Mouse (Mus musculus) frontal cortex, postnatal 10 days (tissue): ENCODE results near the gene Sp2.

Experiments
- DNase-seq, 2 experiments: peaks; one replicate each; pipeline ENCODE4 v3.0.0; 2022; ENCODE audit warnings: low spot score in 2 of 2, mixed read lengths in 1 of 2

Sp2 gene

DNA sequence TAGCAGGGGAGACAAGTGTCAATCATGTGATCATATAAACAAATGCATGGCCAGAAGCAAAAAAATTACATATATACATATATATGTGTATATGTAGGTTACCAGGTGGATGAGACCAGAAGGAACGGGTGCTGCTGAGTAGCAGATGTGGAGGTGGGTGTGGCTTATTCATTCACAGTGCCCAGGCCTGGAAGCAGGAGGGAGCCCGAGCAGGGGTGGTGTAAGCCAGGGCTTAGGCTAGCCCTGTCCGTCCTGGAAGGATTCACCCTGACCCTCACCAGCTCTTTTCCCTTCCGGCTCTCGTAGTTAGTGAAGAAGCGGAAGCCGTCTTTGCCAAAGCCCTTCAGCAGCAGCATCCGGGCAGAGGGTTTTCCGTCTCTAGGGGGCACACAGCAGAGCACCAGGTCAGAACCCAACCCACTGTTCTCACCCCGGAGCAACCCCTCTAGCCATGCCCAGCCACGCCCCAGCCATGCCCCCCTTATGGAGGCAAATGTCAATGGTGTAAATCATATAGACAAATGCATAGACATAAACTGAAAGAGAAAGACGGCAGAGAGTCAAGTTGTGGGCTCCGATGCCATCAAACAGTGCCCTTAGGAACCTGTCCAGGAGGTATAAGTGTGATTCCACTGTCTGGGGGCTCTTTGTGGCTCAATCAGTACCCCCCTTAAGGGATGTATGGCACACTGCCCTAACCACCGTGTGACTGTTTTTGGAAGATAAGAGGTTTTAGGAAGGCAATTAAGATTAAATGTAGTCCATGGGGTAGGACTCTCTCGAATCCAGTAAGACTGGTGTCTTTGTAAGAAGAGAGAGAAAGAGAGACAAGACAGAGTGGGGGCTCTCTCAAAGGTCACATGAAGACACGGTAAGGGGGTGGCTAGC lies 41.9 kb downstream of the Sp2 start:
- no peak for DNase-seq

DNA sequence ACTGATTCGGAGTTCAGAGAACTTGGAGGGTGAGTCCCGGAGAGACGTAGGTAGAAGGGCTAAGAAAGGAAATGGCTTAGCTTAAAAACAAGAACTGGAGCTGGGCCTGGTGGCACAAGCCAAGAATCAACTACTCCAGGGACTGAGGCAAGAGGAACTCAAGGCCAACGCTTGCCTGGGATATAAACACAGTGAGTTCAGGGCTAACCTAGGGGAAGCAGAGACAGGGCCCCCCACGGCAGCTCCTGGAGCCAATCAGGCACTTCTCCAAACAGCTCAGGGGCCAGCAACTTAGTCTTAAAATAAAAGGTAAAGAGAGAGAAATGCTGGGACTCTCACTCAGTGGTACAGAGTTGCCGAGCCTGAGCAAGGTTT lies 44.3 kb downstream of the Sp2 start:
- no peak for DNase-seq

DNA sequence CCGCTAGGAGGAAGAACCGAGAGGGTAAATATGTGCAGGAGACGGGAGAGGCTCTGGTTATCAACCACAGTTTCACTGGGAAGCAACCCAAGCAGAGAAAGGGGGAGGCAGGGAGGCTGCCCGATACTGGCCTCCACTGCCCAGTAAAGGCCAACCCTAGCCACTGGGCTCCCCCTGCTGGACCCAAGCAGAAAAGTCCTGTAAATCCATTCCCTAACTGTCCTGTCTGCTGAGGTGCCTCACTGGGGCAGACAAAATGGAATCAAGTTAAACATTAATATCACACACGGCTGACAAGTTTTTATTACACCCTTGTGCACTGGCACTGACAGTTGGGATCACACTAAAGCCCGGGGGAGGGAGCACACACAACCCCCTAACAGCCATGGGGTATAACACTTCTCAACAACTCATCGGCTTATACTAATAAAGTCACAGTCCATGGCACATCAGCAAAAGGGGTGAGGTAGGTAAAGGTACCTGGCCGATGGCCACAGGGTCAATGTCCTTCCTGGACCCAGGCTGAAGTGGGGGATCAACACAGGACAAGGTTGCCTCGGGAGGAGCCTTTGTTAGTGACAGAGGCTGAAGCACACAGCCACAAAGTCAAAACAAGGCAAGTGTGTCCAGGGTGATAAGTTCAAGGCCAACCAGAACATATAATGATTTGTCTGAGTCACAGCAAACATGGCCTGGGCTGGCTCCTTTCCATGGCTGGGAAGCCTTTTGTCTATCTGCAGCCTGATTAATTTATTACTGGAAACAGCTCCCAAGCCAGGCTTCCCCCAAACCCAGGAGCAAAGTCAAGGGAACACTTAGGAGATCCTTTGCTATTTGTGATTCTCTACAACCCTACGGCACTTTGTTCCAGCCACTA lies 45.0 kb downstream of the Sp2 start:
- DNase-seq = no peak

DNA sequence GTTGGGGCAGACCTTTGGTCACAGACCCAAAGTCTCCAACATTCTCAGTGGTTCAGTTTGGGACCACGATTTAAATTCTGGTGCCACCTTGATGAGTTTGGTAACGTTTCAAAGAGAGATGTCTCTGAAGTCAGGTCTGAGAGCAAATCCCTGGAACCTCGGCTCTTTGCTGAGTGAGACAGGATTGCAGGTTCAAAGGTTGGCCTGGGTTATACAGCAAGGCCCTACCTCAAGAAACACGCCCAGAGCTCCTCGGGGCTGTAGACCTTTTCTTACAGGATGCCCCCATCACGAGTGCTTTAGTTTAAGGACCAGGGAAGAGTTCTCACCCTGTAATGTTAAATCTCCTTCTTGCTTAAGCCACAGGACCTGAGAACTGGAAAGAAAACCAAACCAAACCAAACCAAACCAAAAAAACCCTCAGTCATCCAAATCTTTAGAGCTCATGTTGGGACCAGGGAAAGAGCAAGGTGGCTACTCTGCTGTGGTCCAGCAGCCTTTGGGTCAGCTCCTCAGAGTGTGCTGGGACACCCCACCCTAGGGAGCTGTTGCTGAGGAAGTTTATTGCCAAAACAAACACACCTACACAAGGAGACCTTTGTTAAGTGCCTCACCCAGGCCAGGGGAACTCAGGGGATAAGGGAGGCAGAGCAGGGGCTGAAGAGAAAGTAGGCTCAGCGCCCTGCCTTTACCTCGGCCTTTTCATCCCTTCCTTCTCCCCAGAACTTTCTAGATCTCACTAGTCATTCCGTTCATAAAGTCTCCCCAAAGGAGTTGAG lies 46.7 kb downstream of the Sp2 start:
- no peak for DNase-seq

DNA sequence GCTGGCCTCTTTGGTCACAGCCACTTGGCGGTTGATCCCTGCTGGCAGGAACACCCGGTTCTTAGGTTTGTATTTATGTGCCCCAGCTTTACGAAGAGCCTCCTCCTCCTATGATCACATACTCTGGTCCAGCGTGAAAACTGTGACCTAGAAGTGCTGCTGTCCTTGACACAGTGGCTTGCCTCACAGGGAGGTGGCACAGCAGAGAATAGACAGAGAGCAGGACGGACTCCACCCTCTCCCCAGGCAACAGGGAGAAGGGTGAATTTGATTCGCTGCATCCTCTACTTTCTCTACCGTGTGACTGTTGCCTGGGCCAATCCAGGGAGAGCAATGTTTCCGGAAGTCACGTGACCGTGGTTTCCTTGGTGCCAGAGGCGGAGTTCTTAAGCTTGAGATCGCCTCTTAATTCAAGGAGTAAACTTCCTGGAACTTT lies 47.8 kb downstream of the Sp2 start:
- DNase-seq = peak; percentile 34 to 53

DNA sequence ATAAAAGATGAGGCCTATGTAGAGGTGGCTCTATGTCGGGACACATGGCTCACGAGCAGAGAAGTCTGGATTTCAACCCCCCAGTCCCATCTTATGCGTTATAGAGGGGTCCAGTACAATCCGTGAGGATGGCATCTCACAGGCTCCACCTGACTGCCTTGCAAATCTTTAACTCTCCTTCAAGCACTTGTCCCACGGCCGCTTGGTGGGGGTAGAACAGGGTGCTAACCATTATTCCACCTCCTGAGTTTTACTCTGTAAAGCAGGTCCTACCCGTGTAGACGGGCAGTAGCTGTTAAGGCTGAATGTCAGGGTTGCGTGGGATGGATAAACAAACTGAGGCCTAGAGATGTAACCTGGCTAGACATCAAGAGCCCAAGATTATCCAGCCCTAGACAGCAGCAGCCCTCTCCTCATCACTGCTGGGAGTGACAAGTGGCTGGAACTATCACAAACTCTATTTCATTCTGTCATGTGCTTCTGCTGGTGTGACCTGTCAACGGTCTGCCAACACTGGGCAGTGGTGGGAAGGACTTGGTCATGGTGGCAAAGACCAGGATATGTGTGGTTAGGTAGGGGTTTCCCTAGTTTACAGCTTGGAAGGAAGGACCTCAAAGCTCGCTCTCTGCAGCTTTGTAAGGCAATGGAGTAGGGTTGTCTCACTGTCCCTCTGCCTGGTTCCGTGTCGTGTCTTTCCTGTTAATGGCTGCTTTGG lies 49.0 kb downstream of the Sp2 start:
- DNase-seq = no peak

DNA sequence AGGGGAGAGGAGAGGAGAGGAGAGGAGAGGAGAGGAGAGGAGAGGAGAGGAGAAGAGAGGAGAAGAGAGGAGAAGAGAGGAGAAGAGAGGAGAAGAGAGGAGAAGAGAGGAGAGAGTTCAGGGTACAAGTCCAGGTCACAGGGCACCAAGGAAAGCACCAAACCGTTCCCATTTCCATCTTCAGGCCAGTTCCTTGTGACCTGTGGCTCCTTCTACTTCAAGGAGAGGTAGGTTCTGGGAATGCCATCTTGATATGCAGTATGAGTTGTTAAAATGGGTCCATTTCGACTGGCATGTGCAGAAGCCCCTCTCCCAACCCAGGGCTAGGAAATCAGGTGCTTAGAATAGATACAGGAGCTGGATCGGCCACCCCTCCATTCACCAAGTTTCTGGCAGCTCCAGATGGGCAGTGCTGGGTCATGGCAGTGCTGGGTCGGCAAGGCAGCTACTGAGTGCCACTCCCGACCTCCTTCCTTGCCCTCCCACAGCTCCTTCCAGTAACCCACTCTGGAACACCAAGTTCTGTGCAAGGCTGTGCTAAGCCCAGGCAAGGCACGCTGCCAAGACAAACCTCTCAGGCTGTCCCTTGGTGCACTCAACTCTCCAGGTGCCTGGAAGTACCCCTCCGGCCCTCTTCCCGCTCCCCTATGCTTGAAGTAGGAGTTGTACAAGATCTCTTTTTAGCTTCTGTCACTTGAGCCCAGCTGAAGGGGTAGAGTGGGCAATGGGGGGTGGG lies 51.3 kb downstream of the Sp2 start:
- no peak for DNase-seq

DNA sequence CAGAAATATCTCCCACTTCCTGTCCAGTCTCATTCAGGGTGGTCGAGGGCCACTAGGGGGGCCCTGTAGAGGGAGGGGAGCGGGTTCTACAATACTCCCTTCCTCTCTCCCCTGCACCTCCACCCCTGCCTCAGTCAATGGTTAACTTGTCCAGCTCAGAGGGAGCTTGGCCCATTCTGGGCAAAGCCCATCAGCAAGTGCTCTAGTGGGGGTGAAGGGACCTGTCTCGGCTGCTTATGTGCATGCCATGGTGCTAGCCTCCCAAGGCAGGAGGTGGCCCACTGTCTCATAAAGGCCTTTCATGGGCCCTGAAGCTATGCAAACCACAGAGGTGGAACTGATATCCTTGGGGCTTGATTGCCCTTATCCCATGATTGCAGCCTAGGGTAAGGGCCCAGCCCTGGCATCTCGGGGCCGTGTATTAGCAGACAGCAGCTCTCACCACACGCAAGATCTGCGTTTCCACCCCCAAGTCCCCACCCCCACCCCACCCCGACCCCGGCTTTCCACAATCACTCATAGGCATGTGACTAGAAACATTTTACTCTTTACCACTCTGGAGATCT lies 52.9 kb downstream of the Sp2 start:
- DNase-seq = no peak

DNA sequence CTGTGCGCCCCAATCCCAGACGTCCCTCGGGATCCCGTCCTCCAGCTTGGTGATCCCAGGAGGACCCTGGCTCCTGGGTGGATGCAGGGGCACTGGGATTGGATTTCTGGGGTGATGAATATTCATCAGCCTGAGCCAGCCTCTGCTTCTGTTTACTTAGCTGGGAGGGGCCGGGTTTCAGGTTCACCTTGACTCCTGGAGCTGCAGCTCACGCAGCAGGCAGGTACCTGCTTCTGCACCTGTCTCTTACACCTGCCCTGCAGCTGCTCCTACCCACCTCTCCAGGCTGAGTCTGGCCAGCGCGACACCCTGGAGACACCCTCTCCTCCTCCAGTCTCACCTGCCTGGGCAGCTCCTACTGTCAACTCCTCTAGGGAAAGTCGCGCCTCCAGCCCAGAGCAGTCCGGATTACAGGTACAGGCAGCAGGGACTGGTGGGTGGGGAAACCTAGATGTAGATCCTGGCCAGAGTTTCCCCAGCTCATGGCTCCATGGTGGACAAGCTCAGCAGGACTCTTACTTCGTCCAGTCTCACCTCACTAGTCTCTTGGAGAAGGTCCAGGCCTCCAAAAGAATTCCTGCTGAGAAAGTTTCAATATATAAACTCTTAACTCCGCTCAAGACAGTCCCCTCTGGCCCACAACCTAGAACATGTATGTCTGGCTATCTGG lies 53.5 kb downstream of the Sp2 start:
- DNase-seq = no peak

DNA sequence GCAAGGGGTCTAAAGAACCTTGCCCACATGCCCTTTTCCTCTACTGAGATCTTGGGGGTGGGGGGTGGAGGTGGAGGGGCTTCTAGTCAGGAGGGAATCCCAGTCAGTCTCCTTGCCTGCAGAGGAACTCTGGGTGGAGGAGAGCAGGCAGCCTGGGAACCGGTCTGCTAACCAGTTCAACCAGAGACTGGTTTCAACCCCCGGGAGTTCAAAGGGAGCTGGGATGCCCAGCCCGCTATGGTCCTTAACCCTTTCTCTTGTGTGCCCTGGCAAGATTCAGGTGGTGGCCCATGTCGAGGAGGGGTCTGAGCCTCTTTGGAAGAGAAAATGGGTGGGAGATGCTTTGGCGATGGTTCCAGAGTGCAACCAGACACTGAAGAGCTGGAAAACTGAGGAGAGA lies 54.1 kb downstream of the Sp2 start:
- DNase-seq = no peak

DNA sequence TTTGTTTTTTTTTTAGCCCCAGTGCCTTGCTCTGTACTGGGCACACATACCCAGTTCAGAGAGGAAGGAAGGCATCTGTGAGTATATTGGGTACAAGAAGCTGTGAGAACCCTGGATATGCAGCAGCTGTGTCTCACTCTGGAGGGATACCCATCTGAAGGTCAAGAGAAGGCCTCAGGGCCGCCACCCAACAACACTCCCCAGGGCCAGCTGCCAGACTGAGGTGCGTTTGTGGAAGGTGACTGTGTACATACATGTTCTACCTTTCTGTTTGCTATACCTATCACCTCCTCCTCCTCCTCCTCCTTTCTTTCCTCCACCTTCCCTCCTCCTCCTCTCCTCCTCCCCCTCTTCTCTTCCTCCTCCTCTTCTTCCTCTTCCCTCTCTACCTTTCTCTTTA lies 54.7 kb downstream of the Sp2 start, which contains the start of gene Prr15l:
TSS of gene Prr15l (plus strand) at position 17 of the 400 bp plus-strand sequence.
- DNase-seq = no peak

DNA sequence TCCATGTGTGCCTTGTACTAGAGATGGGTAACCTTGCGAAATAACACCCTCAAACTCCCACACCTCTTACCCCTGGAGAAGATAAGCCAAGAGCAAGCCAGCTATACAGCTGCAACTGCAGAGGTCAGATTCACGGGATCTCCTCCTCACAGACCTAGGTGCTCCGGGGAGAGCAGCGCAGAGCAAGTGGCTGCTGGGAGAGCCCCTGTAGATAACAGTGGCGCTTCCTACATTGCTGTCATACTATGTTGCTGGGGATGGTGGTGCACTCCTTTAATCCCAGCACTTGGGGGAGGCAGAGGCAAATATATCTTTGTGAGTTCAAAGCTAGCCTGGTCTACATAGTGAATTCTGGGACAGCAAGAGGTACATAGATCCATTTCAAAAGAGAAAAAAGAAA lies 56.2 kb downstream of the Sp2 start:
- DNase-seq = no peak

DNA sequence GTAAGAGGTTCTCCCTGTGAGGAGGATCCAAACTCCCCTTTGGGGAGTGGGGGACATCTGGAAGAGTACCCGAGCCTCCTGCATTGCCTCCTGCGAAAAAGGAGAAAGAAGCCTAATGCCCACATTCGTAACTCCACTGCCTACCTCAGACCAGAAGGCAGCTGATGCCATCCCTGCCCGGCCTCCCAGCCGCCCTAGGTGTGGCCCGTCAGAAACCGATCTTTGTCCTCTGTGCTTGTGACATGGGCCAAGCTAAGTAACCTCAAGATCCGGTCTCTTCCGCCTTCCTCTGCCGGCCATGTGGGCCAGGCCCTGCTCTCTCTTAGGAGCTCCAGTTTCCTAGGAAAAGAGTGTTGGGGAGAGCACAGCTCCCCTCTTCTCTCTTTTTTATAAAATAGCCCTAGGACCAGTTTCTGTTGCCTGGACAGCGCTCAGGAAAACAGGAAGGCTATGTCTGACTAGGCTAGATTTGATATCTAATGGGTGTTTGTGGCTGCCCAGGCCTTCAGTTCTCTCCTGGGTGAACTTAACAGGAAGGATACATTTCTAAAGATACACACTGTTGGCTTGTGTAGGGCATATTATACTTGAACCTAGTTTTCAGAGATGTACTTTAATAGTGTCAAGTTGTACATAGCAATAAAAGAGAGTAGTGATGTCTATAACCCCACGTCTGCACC lies 57.1 kb downstream of the Sp2 start:
- no peak for DNase-seq

DNA sequence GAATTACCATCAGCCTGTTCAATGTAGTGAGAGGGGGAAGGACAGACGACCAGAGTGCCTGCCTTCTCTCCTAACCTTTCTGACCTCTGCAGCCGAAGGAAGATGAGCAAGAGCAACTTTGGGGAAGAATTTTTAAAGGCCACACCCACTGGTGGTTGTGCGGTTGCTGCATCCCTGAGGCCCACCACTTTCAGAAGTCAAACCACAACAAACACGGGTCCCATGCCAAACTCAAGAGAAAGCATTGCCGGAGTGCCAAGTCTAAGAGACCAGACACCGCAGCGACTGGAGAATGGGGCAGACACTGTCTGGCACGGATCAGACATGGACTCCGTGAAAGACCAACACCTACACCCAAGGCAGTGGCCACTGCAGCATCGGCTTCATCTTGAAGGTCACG lies 57.9 kb downstream of the Sp2 start:
- DNase-seq = no peak

DNA sequence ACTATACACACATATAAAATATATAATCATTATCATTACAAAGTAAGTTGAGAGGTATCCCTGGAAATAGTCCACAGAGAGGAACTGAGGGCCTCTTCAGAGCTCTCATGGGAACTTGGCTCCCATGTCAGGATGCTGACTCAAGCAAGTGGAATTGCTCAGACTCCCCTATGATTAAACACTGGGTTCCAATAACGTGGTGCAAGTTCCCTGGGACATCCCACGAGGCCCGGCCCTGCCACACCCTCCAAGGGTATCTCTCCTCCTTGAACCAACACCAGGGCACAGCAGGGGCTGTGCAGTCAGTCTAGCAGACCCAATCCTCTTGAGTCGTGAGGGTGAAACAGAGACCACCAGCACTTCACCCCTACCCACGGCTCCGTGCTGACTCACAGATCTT lies 63.8 kb downstream of the Sp2 start:
- no peak for DNase-seq

DNA sequence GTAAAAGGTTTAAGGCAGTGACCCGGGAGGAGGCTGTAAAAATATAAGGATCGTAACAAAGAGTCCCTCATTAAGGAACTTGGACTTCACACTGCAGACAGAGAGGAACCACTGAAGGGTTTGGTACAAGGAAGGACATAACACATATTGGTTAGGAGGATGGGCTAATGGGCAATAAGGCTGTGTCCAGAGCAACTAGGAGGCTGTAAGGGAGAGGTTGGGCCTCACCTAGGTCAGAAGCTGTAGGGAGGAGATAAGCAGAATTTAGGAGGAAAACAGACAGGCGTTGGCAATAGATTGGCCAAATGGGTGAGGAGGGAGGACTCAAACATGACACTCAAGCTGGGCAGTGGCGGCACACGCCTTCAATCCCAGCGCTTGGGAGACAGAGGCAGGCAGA lies 65.3 kb downstream of the Sp2 start:
- DNase-seq = no peak

DNA sequence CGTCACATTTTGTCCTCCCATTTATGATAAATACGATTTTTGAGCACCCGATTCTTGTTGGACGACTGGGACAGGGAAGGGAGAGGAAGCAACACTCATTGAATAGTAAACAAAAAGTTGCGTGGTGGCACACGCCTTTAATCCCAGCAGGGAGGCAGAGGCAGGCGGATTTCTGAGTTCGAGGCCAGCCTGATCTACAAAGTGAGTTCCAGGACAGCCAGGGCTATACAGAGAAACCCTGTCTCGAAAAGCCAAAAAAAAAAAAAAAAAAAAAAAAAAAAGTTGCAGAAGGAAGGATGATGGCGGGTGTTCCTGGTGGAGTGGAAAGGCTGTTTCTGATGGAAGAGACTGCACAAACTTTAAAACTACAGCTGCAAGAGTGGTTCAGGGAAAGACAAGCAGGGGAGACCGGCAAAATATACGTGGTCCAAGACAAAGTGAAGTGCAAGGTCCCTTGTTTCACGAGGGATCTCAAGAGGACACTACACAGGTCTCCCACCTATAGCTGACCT lies 65.8 kb downstream of the Sp2 start:
- DNase-seq = no peak

DNA sequence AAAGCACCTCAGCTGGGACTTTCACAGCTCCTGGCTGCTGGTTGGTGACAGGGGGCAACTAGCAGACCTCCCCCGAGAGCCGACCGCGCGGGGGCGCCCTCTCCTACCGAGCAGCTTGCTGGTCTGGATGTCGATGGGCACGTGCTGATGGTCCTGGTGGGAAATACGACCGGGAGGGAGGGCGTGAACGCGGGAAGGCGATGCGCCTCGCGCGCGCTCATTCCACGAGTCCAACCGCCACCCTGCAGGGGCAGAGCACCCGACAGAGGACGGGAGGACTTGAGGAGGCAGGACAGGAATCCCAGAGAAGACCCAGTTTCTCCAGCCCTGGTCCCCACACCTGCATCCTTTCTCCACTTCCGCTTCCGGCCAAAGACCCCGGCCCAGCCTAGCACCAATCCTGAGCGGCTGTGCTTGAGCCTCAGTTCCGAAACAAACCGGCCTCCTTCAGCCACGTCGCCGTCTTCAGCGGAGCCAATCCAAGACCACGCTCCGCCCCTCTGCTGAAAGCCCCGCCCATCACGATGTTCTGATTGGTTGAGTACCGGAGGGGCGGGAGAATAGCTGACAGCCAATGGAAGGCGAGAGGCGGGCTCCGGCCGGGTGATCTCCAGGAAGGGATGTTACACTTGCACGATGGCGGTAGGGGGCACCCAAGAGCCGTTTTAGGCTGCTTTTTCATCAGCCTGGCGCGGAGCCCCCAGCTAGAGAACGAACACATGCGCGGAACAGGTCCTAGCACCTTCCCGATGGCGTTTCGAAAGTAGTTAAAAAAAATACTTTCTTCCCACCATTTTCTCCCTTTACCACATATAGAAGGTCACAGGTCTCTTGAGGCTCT lies 66.5 kb downstream of the Sp2 start, which contains the start of gene Cdk5rap3:
TSS of gene Cdk5rap3 (minus strand) at position 453 of the 841 bp plus-strand sequence.
- peak; percentile 98 to 99 for DNase-seq
